Mouse (Mus musculus) MEL-GATA-1-ER (cell line): ENCODE measurements around the gene Cd40lg.

Experiments used
- DNase-seq: peaks from one replicate; pipeline ENCODE4 v3.0.0-alpha.2; 2012; ENCODE audit warnings: low read depth; ENCODE audit errors: extremely low read depth

The Cd40lg gene

DNA sequence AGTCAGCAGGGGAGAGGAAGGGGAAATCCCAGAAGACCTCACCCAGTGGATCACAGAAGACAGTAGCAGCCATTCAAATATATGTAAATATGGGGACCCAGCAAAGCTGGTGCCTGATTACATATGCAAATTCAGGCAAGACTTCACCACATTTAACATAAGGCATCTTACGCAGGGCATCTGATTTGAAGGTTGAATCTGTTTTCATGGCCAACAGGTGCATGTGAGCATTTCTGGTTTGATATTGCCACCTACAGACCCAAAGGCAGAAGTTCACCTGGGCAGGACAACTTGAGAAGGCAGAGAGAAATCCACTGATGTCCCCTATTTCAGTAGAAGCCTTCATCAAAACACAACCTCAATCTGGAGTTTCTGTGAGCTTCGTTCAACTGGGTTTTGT lies 48.8 kb downstream of the Cd40lg start:
- no peak for DNase-seq

DNA sequence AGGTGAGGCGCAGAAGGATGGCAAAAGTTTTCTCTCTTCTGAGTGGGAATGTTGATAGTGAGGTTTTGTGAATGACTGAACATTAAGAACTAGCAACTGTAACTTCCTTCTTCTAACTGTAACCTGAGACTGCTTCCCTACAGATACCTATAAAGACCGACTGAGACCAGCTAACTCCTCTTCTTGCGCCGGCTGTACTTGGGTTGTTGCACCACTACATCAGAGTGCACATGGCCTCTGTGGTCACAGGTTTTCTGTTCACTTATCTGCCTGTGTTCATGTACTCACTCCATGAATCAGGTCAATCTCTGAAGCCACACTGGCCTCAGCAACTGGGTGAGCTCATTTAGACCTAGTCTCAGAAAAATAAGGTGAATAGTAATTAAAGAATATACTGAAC lies 51.6 kb downstream of the Cd40lg start:
- DNase-seq: no peak
